Mouse (Mus musculus): ENCODE data around the gene Bcl11a. TPM values are rescaled to one million over a fixed set of nuclear protein-coding genes. Genes with fewer than 3 reads are reported as not detected.
"Not testable (repeated sequence)": the region's sequence is repeated elsewhere in the genome, so short reads cannot be mapped to it uniquely, and the experiment has no call there.

Gene Bcl11a
- total and polyA plus RNA-seq, 2 experiments from 2014 or later = 32.3 to 73.5 TPM

GRCm38 (mm10) chr11:24116582-24117318 is 38.9 kb downstream of the Bcl11a start:
- no peak overlapping the region for H3K27ac ChIP-seq
- ATAC-seq (no peak), DNase-seq (ENCODE audit: low spot score) (no peak)
- no peak overlapping the region for H3K9ac ChIP-seq (replicated peaks; ENCODE audit: low read length)
- TF ChIP-seq CTCF (IDR thresholded peaks at IDR 0.05; ENCODE audit: low read depth) = no peak
- 84% methylated on average over 7 of the region's 7 CpGs for WGBS
- no peaks in the 10 kb centered on the region for H3K27me3 ChIP-seq (ENCODE audit: insufficient read depth, low read length)
- no peaks in the 10 kb centered on the region for H3K36me3 ChIP-seq (ENCODE audit: insufficient read depth, low read length)
- H3K4me2 ChIP-seq (ENCODE audit: low read depth, low read length) = no peak overlapping the region
- no peaks in the 10 kb centered on the region; the same call in 1 of the 2 replicates for H3K4me1 ChIP-seq (ENCODE audit: insufficient read depth, low read length)
- no peaks in the 10 kb centered on the region for H3K9me3 ChIP-seq (ENCODE audit: low read length)
- no peak overlapping the region for H3K4me3 ChIP-seq (ENCODE audit: low read length)

GRCm38 (mm10) chr11:24121136-24121535 is 43.3 kb downstream of the Bcl11a start:
- ATAC-seq (no peak), DNase-seq (ENCODE audit: low spot score) (no peak)
- H3K4me1 ChIP-seq (ENCODE audit: insufficient read depth, low read length) = no peaks in the 10 kb centered on the region; the same call in 1 of the 2 replicates
- no peak overlapping the region for H3K9ac ChIP-seq (replicated peaks; ENCODE audit: low read length)
- H3K4me3 ChIP-seq (ENCODE audit: low read length) = no peak overlapping the region
- 69% methylated on average over 9 of the region's 9 CpGs for WGBS
- H3K27me3 ChIP-seq (ENCODE audit: insufficient read depth, low read length) = no peaks in the 10 kb centered on the region
- H3K27ac ChIP-seq = no peak overlapping the region
- H3K36me3 ChIP-seq (ENCODE audit: insufficient read depth, low read length) = no peaks in the 10 kb centered on the region
- no peaks in the 10 kb centered on the region for H3K9me3 ChIP-seq (ENCODE audit: low read length)
- TF ChIP-seq CTCF (IDR thresholded peaks at IDR 0.05; ENCODE audit: low read depth) = no peak
- no peak overlapping the region for H3K4me2 ChIP-seq (ENCODE audit: low read depth, low read length)

- no peak for DNase-seq (ENCODE audit: low spot score)
- H3K4me2 ChIP-seq (ENCODE audit: low read depth, low read length) = no peak overlapping the region
- H3K36me3 ChIP-seq (ENCODE audit: insufficient read depth, low read length) = no peaks in the 10 kb centered on the region
- 68% methylated on average over 7 of the region's 7 CpGs for WGBS
- H3K4me3 ChIP-seq (ENCODE audit: low read length) = no peak overlapping the region
- no peak overlapping the region for H3K9ac ChIP-seq (replicated peaks; ENCODE audit: low read length)
- no peak overlapping the region for H3K27ac ChIP-seq
- no peaks in the 10 kb centered on the region for H3K4me1 ChIP-seq (ENCODE audit: insufficient read depth, low read length)
- no peaks in the 10 kb centered on the region for H3K9me3 ChIP-seq (ENCODE audit: low read length)
- ATAC-seq = no peak
- no peaks in the 10 kb centered on the region for H3K27me3 ChIP-seq (ENCODE audit: insufficient read depth, low read length)
- no peak for TF ChIP-seq CTCF (IDR thresholded peaks at IDR 0.05; ENCODE audit: low read depth)
Measured at GRCm38 (mm10) chr11:24122899-24123298, 45.0 kb downstream of the Bcl11a start.

GRCm38 (mm10) chr11:24123991-24124390 is 46.1 kb downstream of the Bcl11a start:
- H3K9ac ChIP-seq (replicated peaks; ENCODE audit: low read length) = no peak overlapping the region
- H3K4me2 ChIP-seq (ENCODE audit: low read depth, low read length) = no peak overlapping the region

GRCm38 (mm10) chr11:24125098-24125497 is 47.2 kb downstream of the Bcl11a start:
- H3K9ac ChIP-seq (replicated peaks; ENCODE audit: low read length) = no peak overlapping the region
- WGBS = 75% methylated on average over 6 of the region's 6 CpGs
- no peak overlapping the region for H3K27ac ChIP-seq
- DNase-seq (ENCODE audit: low spot score) = no peak
- no peak for ATAC-seq
- H3K27me3 ChIP-seq (ENCODE audit: insufficient read depth, low read length) = no peaks in the 10 kb centered on the region
- no peak overlapping the region for H3K4me3 ChIP-seq (ENCODE audit: low read length)
- no peaks in the 10 kb centered on the region for H3K36me3 ChIP-seq (ENCODE audit: insufficient read depth, low read length)
- H3K4me2 ChIP-seq (ENCODE audit: low read depth, low read length) = no peak overlapping the region
- TF ChIP-seq CTCF (IDR thresholded peaks at IDR 0.05; ENCODE audit: low read depth) = no peak
- no peaks in the 10 kb centered on the region for H3K4me1 ChIP-seq (ENCODE audit: insufficient read depth, low read length)
- no peaks in the 10 kb centered on the region for H3K9me3 ChIP-seq (ENCODE audit: low read length)

More at GRCm38 (mm10) chr11:24123991-24124390, 46.1 kb downstream of the Bcl11a start:
- no peak overlapping the region for H3K27ac ChIP-seq
- H3K4me1 ChIP-seq (ENCODE audit: insufficient read depth, low read length) = no peaks in the 10 kb centered on the region
- no peak for TF ChIP-seq CTCF (IDR thresholded peaks at IDR 0.05; ENCODE audit: low read depth)
- no peaks in the 10 kb centered on the region for H3K36me3 ChIP-seq (ENCODE audit: insufficient read depth, low read length)
- 90% methylated on average over 2 of the region's 2 CpGs for WGBS
- H3K27me3 ChIP-seq (ENCODE audit: insufficient read depth, low read length) = no peaks in the 10 kb centered on the region
- DNase-seq (ENCODE audit: low spot score) (no peak), ATAC-seq (no peak)
- no peak overlapping the region for H3K4me3 ChIP-seq (ENCODE audit: low read length)
- no peaks in the 10 kb centered on the region for H3K9me3 ChIP-seq (ENCODE audit: low read length)

- H3K27ac ChIP-seq = no peak overlapping the region
Measured at GRCm38 (mm10) chr11:24128001-24128400, 50.1 kb downstream of the Bcl11a start.

GRCm38 (mm10) chr11:24128880-24129279 is 51.0 kb downstream of the Bcl11a start:
- H3K4me1 ChIP-seq (ENCODE audit: insufficient read depth, low read length); H3K36me3 ChIP-seq (ENCODE audit: insufficient read depth, low read length); DNase-seq (ENCODE audit: low spot score); H3K9me3 ChIP-seq (ENCODE audit: low read length); H3K4me3 ChIP-seq (ENCODE audit: low read length); ATAC-seq; H3K4me2 ChIP-seq (ENCODE audit: low read depth, low read length); H3K9ac ChIP-seq (replicated peaks; ENCODE audit: low read length); H3K27me3 ChIP-seq (ENCODE audit: insufficient read depth, low read length); H3K27ac ChIP-seq: not testable (repeated sequence)
- WGBS = 81% methylated on average over 4 of the region's 4 CpGs

More at GRCm38 (mm10) chr11:24128001-24128400, 50.1 kb downstream of the Bcl11a start:
- Histone ChIP-seq H3K36me3 (ENCODE audit: insufficient read depth, low read length) (no peaks in the 10 kb centered on the region), H3K9me3 (ENCODE audit: low read length) (no peaks in the 10 kb centered on the region), H3K9ac (replicated peaks; ENCODE audit: low read length) (no peak overlapping the region), H3K4me1 (ENCODE audit: insufficient read depth, low read length) (peaks cover 4% of the 10 kb centered on the region; the same call in 1 of the 2 replicates), H3K4me3 (ENCODE audit: low read length) (no peak overlapping the region), H3K27me3 (ENCODE audit: insufficient read depth, low read length) (no peaks in the 10 kb centered on the region), H3K4me2 (ENCODE audit: low read depth, low read length) (no peak overlapping the region)
- ATAC-seq = peak; percentile 40; the same call in 1 of the 2 replicates
- WGBS = 62% methylated on average over 2 of the region's 2 CpGs
- DNase-seq (ENCODE audit: low spot score) = no peak
- no peak for TF ChIP-seq CTCF (IDR thresholded peaks at IDR 0.05; ENCODE audit: low read depth)
